Mouse (Mus musculus) cerebellum, adult 8-10 months (tissue): ENCODE results near the gene Foxn2.
"Not testable (repeated sequence)": the region's sequence is repeated elsewhere in the genome, so short reads cannot be mapped to it uniquely, and the experiment has no call there.

Source experiments
- DNase-seq: peaks from one replicate; pipeline ENCODE4 v3.0.0; 2022

Foxn2 gene

GRCm38 (mm10) chr17:88440285-88441000 lies at the start of gene Foxn2:
TSS of gene Foxn2 (plus strand) at chr17:88440711.
- peak; percentile 93 for DNase-seq

GRCm38 (mm10) chr17:88397501-88397900 lies 43.0 kb upstream of the Foxn2 start:
- DNase-seq = no peak

GRCm38 (mm10) chr17:88398090-88398489 lies 42.4 kb upstream of the Foxn2 start:
- DNase-seq = no peak

GRCm38 (mm10) chr17:88398854-88399253 lies 41.7 kb upstream of the Foxn2 start:
- DNase-seq = no peak

DNA sequence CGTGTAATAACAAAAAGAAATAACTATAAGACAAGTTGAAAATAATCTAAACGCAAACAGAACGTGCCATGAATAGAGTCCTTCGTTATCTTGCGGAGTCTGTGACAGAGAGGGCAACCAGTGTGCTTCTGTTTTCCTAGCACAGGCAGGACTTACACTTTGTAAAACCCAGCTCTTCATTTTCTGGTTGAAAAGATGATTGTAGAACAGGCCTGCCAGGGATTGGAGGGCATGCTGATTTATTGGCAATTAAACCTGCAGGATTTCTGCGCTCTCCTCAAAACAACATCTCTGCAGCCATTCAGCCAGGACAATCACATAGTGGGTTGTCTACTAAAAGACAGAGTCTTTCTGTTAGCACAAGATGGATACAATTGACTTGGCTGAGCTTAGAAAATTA lies 40.4 kb upstream of the Foxn2 start:
- peak; percentile 69 for DNase-seq

DNA sequence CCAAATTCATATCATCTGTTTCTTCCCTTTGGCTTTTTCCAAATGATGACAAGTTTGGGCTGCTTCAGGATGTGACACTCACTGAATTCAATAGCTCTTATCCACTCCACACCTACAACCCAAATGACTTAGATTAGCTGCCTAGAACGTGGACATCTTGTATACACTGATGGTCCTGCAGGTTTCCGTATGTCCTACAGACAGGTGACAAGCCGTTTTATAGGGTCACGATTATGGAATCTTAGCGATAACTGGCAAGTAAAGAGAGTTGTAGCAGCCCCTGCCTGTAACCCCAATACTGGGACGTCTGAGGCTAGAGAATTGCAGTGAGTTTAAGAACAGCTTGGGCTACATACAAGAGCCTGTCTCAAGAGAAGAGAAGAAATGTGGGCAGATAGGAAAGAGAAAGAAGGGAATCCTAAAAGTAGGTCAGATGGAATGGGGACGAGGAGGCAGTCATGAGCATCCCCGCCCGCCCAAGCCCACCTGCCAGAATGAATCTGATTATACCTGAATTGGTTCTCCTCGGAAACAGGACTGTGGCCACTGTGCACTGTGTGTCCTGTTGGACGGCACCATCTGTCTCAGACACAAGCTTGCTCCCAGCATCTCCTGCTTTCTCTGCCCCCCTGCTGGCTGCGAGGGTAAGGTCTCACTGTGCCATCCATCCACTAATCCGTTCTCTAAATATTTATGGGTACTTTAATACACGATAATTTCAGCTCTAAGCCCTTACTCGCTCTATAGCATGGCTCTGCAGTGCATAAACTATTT lies 39.6 kb upstream of the Foxn2 start:
- peak; percentile 76 for DNase-seq

DNA sequence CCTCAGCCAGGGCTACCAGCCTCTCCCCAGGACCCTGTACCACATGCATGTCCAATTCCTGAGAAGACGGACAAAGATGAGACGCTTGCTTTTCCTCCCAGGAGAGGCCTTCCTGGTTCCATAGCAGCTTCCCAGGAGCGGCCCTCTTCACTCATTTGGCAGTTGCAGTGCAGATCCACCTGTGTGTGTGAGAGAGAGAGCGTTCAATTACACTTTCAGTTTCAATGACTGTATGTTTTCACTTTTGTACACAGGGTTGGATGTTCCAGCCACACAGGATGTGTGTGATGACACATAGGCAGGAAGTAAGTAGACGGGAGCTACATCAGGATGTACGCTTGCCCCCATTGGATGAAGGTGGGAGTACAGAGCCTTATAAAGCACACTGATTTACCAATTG lies 37.2 kb upstream of the Foxn2 start:
- DNase-seq = no peak

GRCm38 (mm10) chr17:88404471-88404870 lies 36.0 kb upstream of the Foxn2 start:
- DNase-seq = no peak

DNA sequence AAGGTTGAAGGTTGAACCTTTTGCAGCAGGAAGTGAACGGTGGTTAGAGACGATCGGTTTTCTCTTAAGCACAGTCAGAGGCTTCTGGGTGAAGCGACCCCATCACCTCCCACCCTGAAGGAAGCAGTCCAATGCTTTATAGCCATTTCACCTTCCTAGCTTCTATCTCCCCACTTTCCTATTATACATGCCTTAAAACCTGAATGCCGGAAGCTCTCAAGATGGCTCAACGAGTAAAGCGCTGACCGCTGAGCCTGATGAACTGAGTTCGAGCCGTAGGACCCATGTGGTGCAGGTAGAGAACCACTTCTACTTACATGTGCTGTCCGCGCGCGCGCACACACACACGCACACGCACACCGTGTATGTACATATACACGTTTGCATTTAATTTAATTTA lies 35.4 kb upstream of the Foxn2 start:
- DNase-seq = no peak

- DNase-seq = no peak
These were observed 30.8 kb upstream of the Foxn2 start for GRCm38 (mm10) chr17:88409706-88410105.

DNA sequence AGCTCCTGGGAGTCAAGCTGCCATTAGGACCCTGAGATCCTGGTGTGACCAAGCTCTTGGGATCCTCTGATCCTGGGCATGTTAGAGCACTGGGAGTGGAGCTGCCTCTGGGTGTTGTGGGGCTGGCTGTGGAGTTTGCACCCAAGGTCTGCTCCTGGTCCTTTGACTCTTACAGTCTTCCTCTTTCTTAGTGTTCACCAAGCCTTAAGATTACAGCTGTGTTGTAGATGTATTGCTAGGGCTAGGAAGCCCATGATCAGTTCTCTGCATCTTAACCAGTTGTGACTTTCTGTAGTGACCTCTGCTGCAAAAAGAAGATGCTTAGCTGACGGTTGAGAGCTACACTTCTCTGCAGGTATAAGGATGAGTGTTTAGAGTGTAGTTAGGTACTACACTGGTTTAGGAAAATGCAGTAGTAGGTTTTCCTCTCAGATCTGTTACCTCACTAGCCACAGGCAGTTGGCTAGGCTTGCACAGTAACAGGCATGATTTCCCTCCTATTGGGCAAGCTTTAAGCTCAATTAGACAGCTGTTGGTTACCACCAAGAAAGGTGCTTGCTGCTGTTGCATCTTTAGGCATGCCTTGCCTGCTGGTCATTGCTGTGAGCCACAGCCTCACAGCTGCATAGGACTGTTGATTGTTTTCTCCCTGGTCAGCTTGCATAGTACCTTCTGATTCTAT lies 27.2 kb upstream of the Foxn2 start:
- DNase-seq = no peak

DNA sequence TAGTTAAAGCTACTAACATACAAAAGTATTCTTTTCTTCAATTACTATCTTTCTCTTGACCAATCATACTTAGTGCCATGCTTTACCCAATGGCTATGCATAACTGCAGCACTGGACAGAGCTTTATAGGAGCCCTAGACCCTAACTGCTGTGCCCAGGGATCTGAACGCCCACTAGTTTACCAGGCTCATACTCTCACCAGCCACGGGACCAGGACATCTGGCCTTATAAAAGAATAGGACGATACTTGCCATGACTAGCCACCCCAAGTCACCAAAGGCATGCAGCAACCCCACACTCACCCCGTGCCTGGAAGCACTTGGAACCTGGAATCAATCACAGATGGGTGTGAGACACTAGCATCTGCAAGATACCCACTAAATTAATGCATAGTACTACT lies 20.1 kb upstream of the Foxn2 start:
- no peak for DNase-seq

DNA sequence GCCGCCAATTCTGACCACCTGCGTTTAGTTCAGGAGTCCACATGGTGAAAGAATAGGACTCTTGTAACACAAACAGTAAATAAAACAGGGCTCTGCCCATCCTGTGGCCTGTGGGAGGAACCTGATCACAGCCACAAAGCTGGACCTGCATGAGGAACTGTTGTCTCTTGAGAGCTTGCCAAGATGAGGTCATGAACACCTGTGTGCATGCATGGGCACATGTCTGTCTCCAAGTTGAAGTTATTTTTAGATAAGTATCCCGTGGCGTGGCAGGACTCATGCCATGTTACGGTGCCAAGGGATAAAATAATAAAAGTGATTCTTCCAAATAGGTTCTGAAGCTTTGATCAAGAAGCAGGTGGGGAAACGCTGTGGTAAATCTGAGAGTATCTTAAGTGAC lies 19.3 kb upstream of the Foxn2 start:
- peak; percentile 93 for DNase-seq

DNA sequence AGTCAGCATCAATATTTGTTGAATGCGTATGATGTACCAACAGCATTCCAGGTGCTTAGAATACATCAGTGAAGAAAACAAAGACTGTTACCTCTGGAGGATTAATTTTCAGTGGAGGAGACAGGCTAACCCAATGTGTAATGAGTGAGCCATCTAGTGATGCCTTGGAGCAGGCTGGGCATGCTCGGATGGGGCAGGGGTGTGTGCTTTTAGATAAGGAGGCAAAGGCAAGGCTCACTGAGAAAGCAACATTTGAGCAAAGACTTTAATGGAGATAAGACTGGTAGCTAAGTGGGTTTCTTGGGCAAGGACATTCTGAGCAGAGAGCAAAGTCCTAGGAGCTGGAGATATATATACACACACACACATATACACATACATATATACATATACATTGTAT lies 9.8 kb upstream of the Foxn2 start:
- no peak for DNase-seq

DNA sequence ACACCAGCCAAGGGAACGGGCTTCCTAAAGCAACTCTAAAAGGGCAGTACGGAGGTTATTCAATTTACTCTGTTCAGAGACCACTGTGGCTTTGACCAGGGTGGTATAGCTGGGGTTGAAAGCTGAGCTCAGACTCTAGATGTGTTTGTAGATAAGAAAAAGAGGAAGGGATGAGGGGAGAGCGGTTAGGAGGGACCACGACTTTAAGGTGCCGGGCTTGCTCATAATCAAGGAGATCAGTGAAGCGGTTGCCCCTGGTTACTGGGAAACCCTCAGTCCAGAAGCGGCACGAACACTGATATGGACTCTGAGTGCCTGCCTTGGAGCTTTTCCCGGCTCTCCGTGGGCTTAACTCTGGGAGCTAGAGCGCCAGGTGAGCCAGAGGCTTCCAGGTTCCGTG lies 9.0 kb upstream of the Foxn2 start:
- no peak for DNase-seq

DNA sequence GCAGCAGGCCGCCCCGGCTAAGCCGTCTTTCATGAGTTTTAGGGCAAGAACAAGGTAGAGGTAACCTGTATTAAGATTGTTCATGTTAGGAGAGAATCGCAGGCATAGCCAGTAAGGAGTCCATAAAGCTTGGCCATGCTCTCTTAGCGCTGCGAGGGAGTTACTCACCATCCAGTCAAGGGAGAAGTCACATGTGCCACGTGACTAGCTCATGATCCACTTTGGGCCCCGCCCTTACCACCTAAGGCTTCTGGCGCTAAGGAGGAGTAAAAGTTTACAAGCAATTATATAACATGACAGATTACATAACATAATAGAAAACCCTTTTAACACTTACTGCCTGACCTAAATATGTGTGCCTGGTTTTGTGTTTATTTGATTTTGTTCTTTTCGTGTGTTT lies 8.5 kb upstream of the Foxn2 start:
- DNase-seq = no peak

DNA sequence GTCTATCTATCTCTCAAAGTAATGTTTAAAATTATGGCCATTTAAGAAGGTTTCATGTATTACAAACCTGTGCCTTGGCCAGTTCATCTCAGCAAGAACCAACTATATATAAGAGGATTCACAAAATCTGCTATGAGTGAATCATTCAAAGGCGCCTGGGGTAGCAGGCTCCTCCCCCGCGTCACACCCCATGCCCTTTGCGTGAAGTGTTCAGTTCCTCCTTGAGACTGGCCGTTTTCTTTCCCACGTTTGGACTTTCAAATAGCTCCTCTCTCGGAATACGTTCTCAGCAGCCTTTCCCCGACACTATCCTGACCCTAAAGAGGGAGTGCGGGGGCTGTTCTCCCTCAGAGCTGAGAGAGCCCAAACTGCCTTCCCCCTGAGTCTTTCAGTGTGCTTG lies 5.2 kb upstream of the Foxn2 start:
- DNase-seq = no peak

DNA sequence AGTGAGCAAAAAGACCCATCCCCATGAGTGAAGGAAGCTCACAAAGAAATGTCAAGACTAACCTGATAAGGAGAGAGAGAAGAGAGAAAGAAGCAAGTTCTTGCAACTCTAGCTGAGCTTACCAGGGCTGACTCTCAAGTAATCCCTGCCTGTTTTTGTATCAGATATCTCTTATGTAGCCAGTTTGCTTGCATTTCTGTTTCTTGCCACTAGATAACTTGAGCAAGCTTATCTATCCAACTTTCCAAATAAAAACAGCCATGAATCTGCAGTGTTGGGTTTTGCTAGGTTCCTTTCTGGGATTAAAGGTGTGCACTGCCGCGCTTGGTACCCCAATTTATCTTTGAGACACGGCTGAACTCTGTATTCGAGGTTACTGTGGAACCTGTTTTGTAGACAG lies 4.2 kb upstream of the Foxn2 start:
- DNase-seq = no peak

- DNase-seq = not testable (repeated sequence)
These were observed 3.8 kb upstream of the Foxn2 start for GRCm38 (mm10) chr17:88436749-88437148.

DNA sequence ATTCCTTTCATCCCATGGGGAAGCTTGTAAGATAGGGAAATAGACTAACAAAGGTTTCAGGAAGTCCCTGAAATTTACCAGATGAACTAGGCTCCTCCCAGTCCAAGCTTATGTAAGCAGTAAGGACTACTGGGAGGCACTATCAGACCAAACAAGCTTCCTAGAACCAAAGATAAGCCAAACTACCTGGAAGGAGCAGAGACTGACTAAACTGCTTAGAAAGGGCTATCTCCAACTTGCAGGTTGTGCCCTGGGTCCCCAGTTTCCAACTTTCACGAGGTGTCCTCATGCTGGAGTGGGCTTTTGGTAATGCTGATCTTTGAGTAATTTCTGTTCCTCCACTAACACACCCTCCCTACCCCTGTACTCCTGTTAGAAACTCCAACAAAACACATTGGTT lies 3.1 kb upstream of the Foxn2 start:
- DNase-seq = no peak

DNA sequence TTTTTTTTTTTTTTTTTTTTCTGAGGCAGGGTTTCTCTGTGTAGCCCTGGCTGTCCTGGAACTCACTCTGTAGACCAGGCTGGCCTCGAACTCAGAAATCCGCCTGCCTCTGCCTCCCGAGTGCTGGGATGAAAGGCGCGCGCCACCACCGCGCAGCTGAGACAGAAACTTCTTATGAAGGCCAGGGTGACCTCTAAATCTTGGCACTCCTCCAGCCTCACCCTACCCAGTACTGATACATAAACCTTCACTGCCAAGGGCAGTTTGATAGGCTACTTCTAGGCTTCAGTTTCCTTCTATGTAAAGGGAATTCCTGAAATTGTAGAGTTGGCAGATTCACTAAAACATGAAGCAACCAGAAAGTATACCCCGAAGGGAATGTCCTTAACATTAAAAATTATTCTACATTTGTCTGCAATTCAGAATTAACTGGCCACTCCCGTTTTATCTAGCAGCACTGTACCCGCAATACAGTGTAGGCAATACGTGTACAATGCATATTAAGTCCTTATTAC lies 918 bp upstream of the Foxn2 start:
- DNase-seq = peak; percentile 33

DNA sequence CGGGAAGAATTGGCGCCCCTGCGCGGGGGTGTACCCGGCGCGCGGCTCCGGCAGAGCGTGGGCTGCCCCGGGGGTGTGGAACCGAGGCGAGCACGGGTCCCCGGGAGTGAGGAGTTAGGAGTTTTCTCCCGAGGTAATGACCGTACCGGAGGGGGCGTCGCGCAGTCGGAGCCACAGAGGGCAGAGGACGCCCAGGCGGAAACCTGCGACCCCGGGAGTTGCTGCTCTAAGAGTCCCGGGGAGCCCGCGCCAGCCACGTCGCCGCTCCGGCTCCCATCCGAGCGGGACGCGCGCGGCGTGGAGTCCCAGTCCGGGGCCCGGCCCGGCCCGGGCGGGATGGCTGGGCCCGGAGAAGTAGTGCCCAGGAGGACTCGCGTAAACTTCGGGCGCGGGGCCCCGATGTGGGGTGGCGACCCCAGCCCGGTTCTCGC lies 505 bp downstream of the Foxn2 start:
- DNase-seq = peak; percentile 66

DNA sequence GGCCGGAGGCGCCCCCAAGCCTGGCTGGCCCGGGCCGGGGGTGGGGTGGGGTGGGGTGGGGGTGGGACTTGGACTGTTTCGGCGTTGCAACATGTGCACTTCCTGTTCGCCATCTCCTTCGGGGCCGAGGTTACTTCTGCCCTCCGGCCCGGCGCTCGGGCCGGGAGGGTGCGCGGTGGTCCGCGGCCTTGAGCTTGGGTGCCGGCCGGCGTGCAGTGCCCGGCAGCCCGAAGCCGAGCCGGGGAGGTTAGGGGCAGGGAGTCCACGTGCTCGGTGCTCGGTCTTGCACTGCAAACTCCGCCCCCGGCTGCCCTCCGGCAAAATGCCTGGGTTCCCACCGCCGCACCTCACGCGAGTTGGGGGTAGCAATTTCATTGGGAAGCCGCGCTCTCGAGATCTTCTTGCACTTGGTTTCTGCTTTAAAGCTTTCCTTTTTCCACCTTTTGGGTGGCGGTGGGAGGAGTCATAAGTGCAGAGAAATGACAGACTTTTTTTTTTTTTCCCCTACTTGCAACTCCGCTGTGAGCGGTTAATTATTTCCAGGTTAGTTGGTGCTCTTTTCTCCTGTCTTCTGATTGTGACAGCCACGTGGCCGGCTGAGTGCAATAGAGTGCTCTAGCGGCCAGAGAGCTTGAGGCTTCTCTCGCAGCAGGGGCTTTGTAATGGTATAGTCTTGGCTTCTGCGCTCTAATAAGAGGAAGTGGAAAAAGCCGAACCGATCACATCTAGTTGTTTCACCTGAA lies 1.1 kb downstream of the Foxn2 start:
- peak; percentile 68 for DNase-seq
